Mouse (Mus musculus) kidney, adult 2 months (tissue): ENCODE results near the gene Npl. TPM values are rescaled to one million over a fixed set of nuclear protein-coding genes. Genes with fewer than 3 reads are reported as not detected.

Experiments used
- DNase-seq: peaks from one replicate; pipeline ENCODE4 v3.0.0; 2021
- H3K27ac ChIP-seq: fragments of 200-500 bp; 2 replicates; pipeline ENCODE4 v1.5.1; 2012; ENCODE audit warnings: low read depth, low read length, control low read depth, inconsistent platforms; ENCODE audit not compliant: insufficient read depth
- H3K27me3 ChIP-seq: fragments of 200-500 bp; replicated peaks from 2 replicates; pipeline ENCODE4 v1.6.1; 2012; ENCODE audit warnings: mild to moderate bottlenecking, moderate library complexity, low read length, inconsistent platforms; ENCODE audit not compliant: control insufficient read depth, insufficient read depth
- H3K36me3 ChIP-seq: fragments of 200-500 bp; 2 replicates; pipeline ENCODE4 v1.6.1; 2012; ENCODE audit warnings: mild to moderate bottlenecking, moderate library complexity, low read length, inconsistent platforms; ENCODE audit not compliant: control insufficient read depth, insufficient read depth
- H3K4me1 ChIP-seq: fragments of 200-500 bp; 2 replicates; pipeline ENCODE4 v1.6.1; 2011; ENCODE audit warnings: low read length; ENCODE audit not compliant: control insufficient read depth, insufficient read depth
- H3K4me3 ChIP-seq: fragments of 200-500 bp; 2 replicates; pipeline ENCODE4 v1.5.1; 2011; ENCODE audit warnings: mild to moderate bottlenecking, low read depth, low read length, control low read depth; ENCODE audit not compliant: insufficient read depth
- CTCF ChIP-seq: fragments of 200-500 bp; conservative IDR thresholded peaks from 2 replicates; pipeline ENCODE4 v1.5.1; 2011; ENCODE audit warnings: low read depth, mild to moderate bottlenecking, control low read depth, low read length, moderate library complexity, mixed read lengths; ENCODE audit not compliant: insufficient read depth, insufficient read length
- POLR2A ChIP-seq: fragments of 200-500 bp; IDR thresholded peaks from one replicate; pipeline ENCODE4 v1.6.1; 2011; ENCODE audit warnings: low read depth, low read length, control low read depth
- WGBS: fragments of 180-500 bp; shearing (Covaris S2); methylation state at CpG from one replicate; pipeline ENCODE4 v1.1.7; 2018; 5-methylcytosine and 5-hydroxymethylcytosine counted together
- polyA plus RNA-seq: library from polyadenylated mRNA; depleted of rRNA; stranded (reverse); fragments of >200 nt; gene quantifications from 2 replicates; pipeline ENCODE4 v1.2.3, GENCODE M21; 2012; rRNA removed

Npl gene
- polyA plus RNA-seq, 1 experiment: 41.2 TPM

GRCm38 (mm10) chr1:153479296-153479695 is 70.5 kb downstream of the Npl start:
- H3K27ac ChIP-seq: no peak overlapping the region
- TF ChIP-seq CTCF (no peak), POLR2A (no peak)
- 61% methylated on average over 1 of the region's 1 CpGs for WGBS
- H3K4me1 ChIP-seq: no peaks in the 10 kb centered on the region; the same call in 1 of the 2 replicates
- H3K27me3 ChIP-seq: no peaks in the 10 kb centered on the region
- DNase-seq: no peak
- no peak overlapping the region for H3K4me3 ChIP-seq
- H3K36me3 ChIP-seq: peaks cover 27% of the 10 kb centered on the region

- no peaks in the 10 kb centered on the region for H3K27me3 ChIP-seq
- WGBS: 65% methylated on average over 1 of the region's 1 CpGs
- DNase-seq: no peak
- H3K4me1 ChIP-seq: no peaks in the 10 kb centered on the region
- H3K27ac ChIP-seq: no peak overlapping the region
- no peak overlapping the region for H3K4me3 ChIP-seq
- peaks cover 22% of the 10 kb centered on the region for H3K36me3 ChIP-seq
- TF ChIP-seq CTCF (no peak), POLR2A (no peak)
Measured at GRCm38 (mm10) chr1:153461796-153462195, 88.0 kb downstream of the Npl start.

GRCm38 (mm10) chr1:153456137-153456536 is 93.7 kb downstream of the Npl start:
- Histone ChIP-seq H3K27me3 (no peaks in the 10 kb centered on the region), H3K4me3 (no peak overlapping the region), H3K27ac (no peak overlapping the region), H3K36me3 (peaks cover 15% of the 10 kb centered on the region), H3K4me1 (no peaks in the 10 kb centered on the region)
- no peak for DNase-seq
- TF ChIP-seq POLR2A (no peak), CTCF (no peak)
- WGBS: 83% methylated on average over 5 of the region's 5 CpGs

DNA sequence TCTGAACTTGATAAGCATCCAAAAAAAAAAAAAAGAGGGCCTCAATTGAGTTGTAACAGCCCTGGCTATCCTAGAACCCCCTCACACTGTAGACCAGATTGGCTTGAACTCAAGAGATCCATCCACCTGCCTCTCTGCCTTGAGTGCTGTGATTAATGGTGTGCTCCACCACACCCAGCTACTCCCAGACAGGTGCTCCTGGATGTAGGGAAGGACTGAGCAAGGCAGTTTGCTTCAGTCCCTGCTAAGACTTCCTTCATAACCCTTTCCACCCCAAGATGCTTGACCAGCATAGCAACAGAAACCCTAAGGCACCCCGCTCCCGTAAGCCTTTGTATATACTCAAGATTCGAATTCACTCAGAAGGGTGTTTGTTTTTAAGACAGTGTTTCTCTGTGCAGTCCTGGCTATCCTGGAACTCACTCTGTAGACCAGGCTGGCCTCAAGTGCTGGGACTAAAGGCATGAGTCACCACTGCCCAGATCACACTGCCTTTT is 96.7 kb downstream of the Npl start:
- Histone ChIP-seq H3K27ac (no peak overlapping the region), H3K4me3 (no peak overlapping the region), H3K4me1 (no peaks in the 10 kb centered on the region), H3K36me3 (peaks cover 6% of the 10 kb centered on the region), H3K27me3 (no peaks in the 10 kb centered on the region)
- TF ChIP-seq CTCF (no peak), POLR2A (no peak)
- 95% methylated on average over 3 of the region's 3 CpGs for WGBS
- DNase-seq: no peak

Other genes starting within 250 kb of the Npl start
- gene Lamc1, start 217.3 kb downstream of the Npl start, polyA plus RNA-seq: 44.6 and 47.8 TPM in 2 replicates
- 0.04 and 0.06 TPM in 2 replicates for gene Shcbp1l, start 124.9 kb downstream of the Npl start, polyA plus RNA-seq
- 14.4 and 20.9 TPM in 2 replicates for gene Dhx9, start 62.4 kb downstream of the Npl start, polyA plus RNA-seq
- gene Rgs8, start 103.0 kb upstream of the Npl start, polyA plus RNA-seq: 0.02 and 0.03 TPM in 2 replicates
- gene Rgs16, start 190.3 kb upstream of the Npl start, polyA plus RNA-seq: 0.45 and 0.61 TPM in 2 replicates
- gene Rnasel, start 199.4 kb upstream of the Npl start, polyA plus RNA-seq: 2.4 and 3.4 TPM in 2 replicates